Mouse (Mus musculus): ENCODE results near the gene Dpf3. TPM values are rescaled to one million over a fixed set of nuclear protein-coding genes. Genes with fewer than 3 reads are reported as not detected.

Gene Dpf3
- polyA plus RNA-seq (2012; rRNA removed): 3.8 and 5.8 TPM in 2 replicates

GRCm38 (mm10) chr12:83487476-83487991 lies at the start of gene Dpf3:
Dpf3 (minus strand) TSS chr12:83487716.
- H3K27ac ChIP-seq (ENCODE audit: insufficient read depth, low read length): peak within 1 kb of the TSS; percentile 28; the same call in 1 of the 2 replicates
- TF ChIP-seq POLR2A (IDR thresholded peaks at IDR 0.05; ENCODE audit: extremely low read depth, insufficient read depth, low read length): 0 out of 2 replicates have a peak, but pooled peaks have one; percentile 33
- no peak for TF ChIP-seq CTCF (IDR thresholded peaks at IDR 0.05; ENCODE audit: extremely low read depth, insufficient read depth, low read length)
- peak within 1 kb of the TSS; percentile 56 for H3K4me3 ChIP-seq (ENCODE audit: insufficient read depth, low read length)
- H3K4me1 ChIP-seq (ENCODE audit: control insufficient read depth, insufficient read depth, low read length): peaks cover 1% of the 10 kb centered on the region

DNA sequence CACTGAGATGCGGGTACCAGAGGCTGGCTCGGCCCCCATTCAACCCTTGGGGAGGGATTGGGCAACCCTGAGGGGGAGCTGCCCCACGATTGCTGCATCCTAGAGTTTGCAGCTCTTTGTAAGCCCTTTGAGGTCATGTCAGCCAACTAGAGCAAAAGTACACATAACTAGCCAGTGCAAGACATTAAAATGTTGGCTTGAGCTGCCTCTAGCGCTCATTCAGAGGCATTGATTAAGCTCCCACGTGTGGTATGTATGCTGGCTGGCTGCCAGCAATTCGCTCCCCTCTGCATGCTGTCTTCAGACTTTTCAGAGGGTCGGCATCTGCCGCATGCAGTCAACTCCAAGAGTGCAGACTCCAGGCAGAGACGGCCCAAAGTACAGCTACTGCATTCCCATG lies 48.5 kb upstream of the Dpf3 start:
- TF ChIP-seq CTCF (IDR thresholded peaks at IDR 0.05; ENCODE audit: extremely low read depth, insufficient read depth, low read length) (no peak), POLR2A (IDR thresholded peaks at IDR 0.05; ENCODE audit: extremely low read depth, insufficient read depth, low read length) (no peak)
- Histone ChIP-seq H3K4me3 (ENCODE audit: insufficient read depth, low read length) (no peak overlapping the region), H3K4me1 (ENCODE audit: control insufficient read depth, insufficient read depth, low read length) (peaks cover 3% of the 10 kb centered on the region), H3K27ac (ENCODE audit: insufficient read depth, low read length) (no peak overlapping the region)

DNA sequence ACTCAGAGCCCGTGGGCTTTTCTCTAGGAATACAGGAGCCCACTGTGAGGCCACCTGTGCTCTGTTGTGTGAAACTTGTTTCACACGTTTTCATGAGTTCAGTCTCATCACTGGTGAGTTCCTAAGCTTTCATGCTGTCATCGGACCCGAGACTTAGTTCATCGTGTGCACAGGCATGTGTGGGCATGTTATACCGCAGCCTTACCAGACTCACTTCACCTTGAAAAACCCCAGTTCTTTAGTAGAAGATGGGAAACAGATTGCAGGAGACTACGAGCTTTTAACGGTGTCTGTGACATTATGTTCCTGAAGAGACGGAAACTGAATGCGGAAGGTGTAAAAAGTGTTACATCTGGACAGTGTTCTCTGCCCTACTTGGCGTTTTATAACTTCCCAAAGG lies 47.9 kb upstream of the Dpf3 start:
- H3K27ac ChIP-seq (ENCODE audit: insufficient read depth, low read length): no peak overlapping the region
- H3K4me1 ChIP-seq (ENCODE audit: control insufficient read depth, insufficient read depth, low read length): peaks cover 3% of the 10 kb centered on the region
- no peak overlapping the region for H3K4me3 ChIP-seq (ENCODE audit: insufficient read depth, low read length)
- no peak for TF ChIP-seq CTCF (IDR thresholded peaks at IDR 0.05; ENCODE audit: extremely low read depth, insufficient read depth, low read length)

GRCm38 (mm10) chr12:83534190-83534589 lies 46.7 kb upstream of the Dpf3 start:
- Histone ChIP-seq H3K4me1 (ENCODE audit: control insufficient read depth, insufficient read depth, low read length) (peaks cover 3% of the 10 kb centered on the region), H3K27ac (ENCODE audit: insufficient read depth, low read length) (no peak overlapping the region), H3K4me3 (ENCODE audit: insufficient read depth, low read length) (no peak overlapping the region)
- no peak for TF ChIP-seq POLR2A (IDR thresholded peaks at IDR 0.05; ENCODE audit: extremely low read depth, insufficient read depth, low read length)
- no peak for TF ChIP-seq CTCF (IDR thresholded peaks at IDR 0.05; ENCODE audit: extremely low read depth, insufficient read depth, low read length)

- Histone ChIP-seq H3K4me3 (ENCODE audit: insufficient read depth, low read length) (no peak overlapping the region), H3K27ac (ENCODE audit: insufficient read depth, low read length) (no peak overlapping the region), H3K4me1 (ENCODE audit: control insufficient read depth, insufficient read depth, low read length) (peaks cover 3% of the 10 kb centered on the region)
- TF ChIP-seq POLR2A (IDR thresholded peaks at IDR 0.05; ENCODE audit: extremely low read depth, insufficient read depth, low read length): no peak
- no peak for TF ChIP-seq CTCF (IDR thresholded peaks at IDR 0.05; ENCODE audit: extremely low read depth, insufficient read depth, low read length)
Measured at GRCm38 (mm10) chr12:83532966-83533365, 45.5 kb upstream of the Dpf3 start.

- H3K27ac ChIP-seq (ENCODE audit: insufficient read depth, low read length): no peak overlapping the region
- no peak overlapping the region for H3K4me3 ChIP-seq (ENCODE audit: insufficient read depth, low read length)
- H3K4me1 ChIP-seq (ENCODE audit: control insufficient read depth, insufficient read depth, low read length): peaks cover 3% of the 10 kb centered on the region
- TF ChIP-seq CTCF (IDR thresholded peaks at IDR 0.05; ENCODE audit: extremely low read depth, insufficient read depth, low read length) (no peak), POLR2A (IDR thresholded peaks at IDR 0.05; ENCODE audit: extremely low read depth, insufficient read depth, low read length) (no peak)
Measured at GRCm38 (mm10) chr12:83531992-83532391, 44.5 kb upstream of the Dpf3 start.

DNA sequence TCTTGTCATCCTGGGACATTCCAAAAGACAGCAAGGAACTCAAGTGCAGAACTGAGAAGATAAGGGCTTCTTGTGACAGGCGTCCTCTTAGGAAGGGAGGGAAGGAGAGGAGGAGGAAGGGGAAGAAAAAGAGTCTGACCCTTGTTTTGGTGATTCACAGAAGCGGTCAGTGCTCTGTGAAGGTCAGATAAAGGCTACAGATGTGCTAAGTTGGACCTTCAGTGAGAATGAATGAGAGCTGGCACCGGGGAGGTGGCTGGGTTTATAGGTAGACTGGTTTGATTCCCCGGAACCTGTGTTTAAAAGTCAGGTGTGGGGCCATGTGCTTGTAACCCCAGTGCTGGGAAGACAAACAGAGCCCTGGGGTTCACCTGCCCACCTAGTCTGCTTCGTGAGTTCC lies 41.1 kb upstream of the Dpf3 start:
- no peak overlapping the region for H3K27ac ChIP-seq (ENCODE audit: insufficient read depth, low read length)
- H3K4me1 ChIP-seq (ENCODE audit: control insufficient read depth, insufficient read depth, low read length): no peaks in the 10 kb centered on the region; the same call in 1 of the 2 replicates
- TF ChIP-seq POLR2A (IDR thresholded peaks at IDR 0.05; ENCODE audit: extremely low read depth, insufficient read depth, low read length) (no peak), CTCF (IDR thresholded peaks at IDR 0.05; ENCODE audit: extremely low read depth, insufficient read depth, low read length) (no peak)
- no peak overlapping the region for H3K4me3 ChIP-seq (ENCODE audit: insufficient read depth, low read length)

- TF ChIP-seq POLR2A (IDR thresholded peaks at IDR 0.05; ENCODE audit: extremely low read depth, insufficient read depth, low read length) (no peak), CTCF (IDR thresholded peaks at IDR 0.05; ENCODE audit: extremely low read depth, insufficient read depth, low read length) (no peak)
- H3K27ac ChIP-seq (ENCODE audit: insufficient read depth, low read length): no peak overlapping the region
- no peak overlapping the region for H3K4me3 ChIP-seq (ENCODE audit: insufficient read depth, low read length)
- no peaks in the 10 kb centered on the region; the same call in 1 of the 2 replicates for H3K4me1 ChIP-seq (ENCODE audit: control insufficient read depth, insufficient read depth, low read length)
Measured at GRCm38 (mm10) chr12:83527816-83528215, 40.3 kb upstream of the Dpf3 start.

DNA sequence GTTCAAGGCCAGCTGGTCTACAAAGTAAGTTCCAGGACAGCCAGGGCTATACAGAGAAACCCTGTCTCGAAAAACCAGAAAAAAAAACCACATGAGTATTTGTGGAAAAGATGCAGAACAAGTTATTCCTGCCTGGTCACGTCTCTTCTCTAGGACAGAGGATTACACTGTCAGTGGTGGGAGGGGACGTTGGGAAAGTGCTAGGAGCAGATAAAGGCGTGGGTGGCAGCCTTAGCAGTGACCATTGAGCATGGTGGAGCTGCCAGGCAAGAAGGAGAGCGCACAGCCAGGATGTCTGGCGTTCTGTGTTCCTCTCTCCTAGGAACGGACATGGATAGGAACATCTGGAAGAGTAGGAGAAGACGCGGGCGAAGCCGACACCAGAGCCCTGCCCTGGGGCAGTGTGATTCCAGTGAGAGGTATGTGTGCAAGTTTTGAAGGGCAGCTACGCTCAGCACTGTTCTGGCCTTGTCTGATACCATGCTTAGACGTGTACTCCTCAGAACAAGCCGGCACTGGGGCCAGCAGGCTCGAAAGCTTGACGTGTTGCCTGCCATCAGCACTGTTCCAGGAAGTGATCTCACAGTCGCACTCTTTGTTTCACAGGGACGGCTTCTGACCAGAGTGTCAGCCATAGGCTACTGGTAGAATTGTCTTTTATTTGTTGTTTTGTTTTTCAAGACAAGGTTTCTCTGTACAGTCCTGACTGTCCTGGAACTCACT lies 38.5 kb upstream of the Dpf3 start:
- no peak for TF ChIP-seq CTCF (IDR thresholded peaks at IDR 0.05; ENCODE audit: extremely low read depth, insufficient read depth, low read length)
- no peak for TF ChIP-seq POLR2A (IDR thresholded peaks at IDR 0.05; ENCODE audit: extremely low read depth, insufficient read depth, low read length)

DNA sequence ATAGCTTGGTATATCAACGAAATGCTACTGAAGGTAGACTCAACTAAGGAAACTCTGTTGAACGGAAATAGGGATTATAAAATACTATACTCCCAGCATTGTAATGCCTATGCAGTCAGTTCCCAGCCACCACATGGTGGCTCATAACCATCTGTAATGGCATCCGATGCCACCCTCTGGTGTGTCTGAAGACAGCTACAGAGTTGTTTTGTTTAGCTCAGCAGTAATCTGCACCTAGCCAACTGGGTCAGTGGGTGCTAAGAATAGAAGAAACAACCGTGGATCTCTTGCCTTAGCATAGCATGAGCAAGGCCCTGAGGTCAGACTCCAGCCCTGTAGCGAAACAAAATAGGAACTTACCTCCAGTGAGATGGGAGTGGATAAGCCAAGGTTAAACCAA lies 36.8 kb upstream of the Dpf3 start:
- TF ChIP-seq CTCF (IDR thresholded peaks at IDR 0.05; ENCODE audit: extremely low read depth, insufficient read depth, low read length): no peak
- no peak for TF ChIP-seq POLR2A (IDR thresholded peaks at IDR 0.05; ENCODE audit: extremely low read depth, insufficient read depth, low read length)
- no peaks in the 10 kb centered on the region; the same call in 1 of the 2 replicates for H3K4me1 ChIP-seq (ENCODE audit: control insufficient read depth, insufficient read depth, low read length)
- H3K4me3 ChIP-seq (ENCODE audit: insufficient read depth, low read length): no peak overlapping the region
- no peak overlapping the region for H3K27ac ChIP-seq (ENCODE audit: insufficient read depth, low read length)

More for the DNA sequence above, 38.5 kb upstream of the Dpf3 start:
- H3K4me1 ChIP-seq (ENCODE audit: control insufficient read depth, insufficient read depth, low read length): no peaks in the 10 kb centered on the region; the same call in 1 of the 2 replicates
- no peak overlapping the region for H3K27ac ChIP-seq (ENCODE audit: insufficient read depth, low read length)
- H3K4me3 ChIP-seq (ENCODE audit: insufficient read depth, low read length): no peak overlapping the region
